Mouse (Mus musculus) heart, adult 2 months (tissue): ENCODE results near the gene Smarca5. TPM values are rescaled to one million over a fixed set of nuclear protein-coding genes. Genes with fewer than 3 reads are reported as not detected.
A peak's percentile ranks its signal among the peaks of the same experiment; 100 is the strongest.
"Not testable (repeated sequence)": the region's sequence is repeated elsewhere in the genome, so short reads cannot be mapped to it uniquely, and the experiment has no call there.

Experiments used
- DNase-seq, 2 experiments: peaks; one replicate each; pipeline ENCODE4 v3.0.0; 2021
- H3K27ac ChIP-seq: fragments of 200-600 bp; 2 replicates; pipeline ENCODE4 v1.8.1; 2022
- H3K27me3 ChIP-seq: fragments of 200-500 bp; 2 replicates; pipeline ENCODE4 v1.6.1; 2012; ENCODE audit warnings: mild to moderate bottlenecking, low read length, inconsistent platforms, mixed read lengths; ENCODE audit not compliant: control insufficient read depth, insufficient read depth
- H3K36me3 ChIP-seq: fragments of 200-500 bp; 2 replicates; pipeline ENCODE4 v1.6.1; 2012; ENCODE audit warnings: low read length, inconsistent platforms; ENCODE audit not compliant: control insufficient read depth, insufficient read depth
- H3K4me1 ChIP-seq: fragments of 200-500 bp; 2 replicates; pipeline ENCODE4 v1.6.1; 2011; ENCODE audit warnings: low read length; ENCODE audit not compliant: control insufficient read depth, insufficient read depth
- H3K4me3 ChIP-seq: fragments of 200-600 bp; 2 replicates; pipeline ENCODE4 v1.8.1; 2022
- H3K79me2 ChIP-seq: fragments of 200-500 bp; replicated peaks from 2 replicates; pipeline ENCODE4 v1.6.1; 2012; ENCODE audit warnings: mild to moderate bottlenecking, inconsistent platforms, low read length, moderate library complexity, mixed read lengths; ENCODE audit not compliant: control insufficient read depth, insufficient read depth
- H3K9ac ChIP-seq: fragments of 200-500 bp; 2 replicates; pipeline ENCODE4 v1.6.1; 2012; ENCODE audit warnings: low read depth, mild to moderate bottlenecking, control low read depth, inconsistent platforms, low read length, mixed read lengths
- CTCF ChIP-seq: fragments of 200-600 bp; IDR thresholded peaks from 2 replicates; pipeline ENCODE4 v1.8.1; 2022; ENCODE audit warnings: antibody characterized with exemption, mild to moderate bottlenecking, moderate library complexity
- EP300 ChIP-seq: fragments of 200-500 bp; IDR thresholded peaks from 2 replicates; pipeline ENCODE4 v1.6.1; 2011; ENCODE audit warnings: low read depth, low read length, control low read depth; ENCODE audit not compliant: insufficient read depth
- POLR2A ChIP-seq: fragments of 200-500 bp; IDR thresholded peaks from 2 replicates; pipeline ENCODE4 v1.6.1; 2011; ENCODE audit warnings: mild to moderate bottlenecking, low read depth, low read length, control low read depth; ENCODE audit not compliant: insufficient read depth
- WGBS: fragments of 180-500 bp; shearing (Covaris S2); methylation state at CpG from one replicate; pipeline ENCODE4 v1.1.7; 2018; 5-methylcytosine and 5-hydroxymethylcytosine counted together
- intact Hi-C: fragments of 180-260 bp; cut with DNase I; formaldehyde crosslinking; loops from one replicate; pipeline ENCODE4 v1.15.1; 2025
- long read RNA-seq: library from polyadenylated mRNA; stranded (forward); transcript quantifications from one replicate; pipeline ENCODE4 v2.0.0, GENCODE M21; 2021
- polyA plus RNA-seq: library from polyadenylated mRNA; depleted of rRNA; stranded (reverse); fragments of >200 nt; gene quantifications from 2 replicates; pipeline ENCODE4 v1.2.3, GENCODE M21; 2012; rRNA removed
- total RNA-seq, 2 experiments: library from RNA; stranded (reverse); gene quantifications; 2 replicates each; pipeline ENCODE4 v1.2.3; 2021

The Smarca5 gene
- total RNA-seq, result 10 to 100 TPM; 37.9 to 43.5 TPM
- 3.5 and 7.8 TPM in 2 replicates for polyA plus RNA-seq
- long read RNA-seq, full-length matches to known transcripts, result 36 of 45 reads
- long read RNA-seq, partial matches to known transcripts, result 4 of 45 reads
- long read RNA-seq, other reads (novel, unspliced or antisense), result 5 of 45 reads

DNA sequence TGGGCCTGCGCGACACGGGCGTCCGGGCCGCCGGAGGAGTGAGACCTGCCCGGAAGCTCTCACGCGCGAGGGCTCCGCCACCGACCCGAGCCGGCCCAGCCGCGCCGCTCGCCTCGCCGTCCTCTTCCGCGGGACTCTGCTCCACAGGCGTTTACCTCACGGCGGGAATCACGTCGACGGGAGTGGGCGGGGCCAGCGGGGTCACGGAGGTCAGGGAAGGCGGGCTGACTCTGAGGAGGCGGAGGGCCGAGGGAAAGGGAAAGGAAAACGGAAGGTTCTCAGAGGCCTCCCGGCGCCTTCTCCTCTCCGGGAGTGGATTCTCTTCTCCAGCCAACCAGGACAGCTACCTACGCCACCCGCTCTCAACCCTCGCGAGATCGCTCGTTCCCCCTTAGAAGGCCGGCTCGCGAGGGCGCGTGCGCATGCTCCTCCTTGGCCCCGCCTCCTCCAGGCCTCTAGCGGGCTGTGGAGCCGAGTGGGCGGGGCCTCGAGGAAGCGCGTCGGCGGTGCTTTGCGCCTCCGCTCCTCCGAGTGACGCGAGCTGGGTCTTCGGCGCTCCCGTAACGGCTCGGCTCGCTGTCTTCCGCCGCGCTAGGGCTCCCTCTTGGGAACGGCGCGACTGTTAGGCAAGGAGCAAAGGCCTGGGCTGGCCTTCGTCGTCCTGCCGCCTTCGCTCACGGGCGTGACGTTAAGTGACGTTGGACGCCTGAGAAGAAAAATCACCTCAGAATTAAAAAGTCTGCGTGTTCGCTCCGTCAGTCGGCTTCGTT lies at the start of gene Smarca5:
Gene Smarca5, minus strand, starts transcription at position 343 of the 770 bp plus-strand sequence.
- H3K4me1 ChIP-seq, intact Hi-C loops, H3K79me2 ChIP-seq, H3K36me3 ChIP-seq, H3K27me3 ChIP-seq: not testable (repeated sequence)
- TF ChIP-seq POLR2A (peak; percentile 82), CTCF (peak; percentile 23; the same call in 1 of the 2 replicates)
- H3K27ac ChIP-seq, result peak within 1 kb of the TSS; percentile 96
- WGBS, result under 1% methylated on average over 88 of the region's 91 CpGs
- DNase-seq, result peak; percentile 96 to 98
- peak within 1 kb of the TSS; percentile 87 for H3K4me3 ChIP-seq
- peak within 1 kb of the TSS; percentile 99 for H3K9ac ChIP-seq

DNA sequence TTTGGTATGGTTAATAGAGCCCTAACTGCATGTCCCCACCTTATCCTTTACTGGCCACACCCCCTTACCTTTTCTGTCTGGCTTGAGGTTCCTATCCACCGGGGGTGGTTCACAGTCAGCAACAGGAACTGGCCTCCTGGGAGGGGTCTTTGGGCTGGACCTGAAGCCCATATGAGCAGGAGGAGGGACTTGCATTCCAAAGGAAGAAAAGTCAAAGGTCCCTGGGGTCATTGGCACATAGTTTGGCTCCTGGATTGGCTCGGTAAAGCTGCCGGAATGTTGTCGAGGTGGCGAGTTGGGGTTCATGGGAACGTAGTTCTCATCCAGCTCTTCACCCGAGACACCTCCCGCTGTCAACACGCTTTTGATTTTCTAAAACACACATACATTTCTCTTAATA lies 45.3 kb upstream of the Smarca5 start:
- DNase-seq, result no peak
- no peaks in the 10 kb centered on the region for H3K27me3 ChIP-seq
- H3K9ac ChIP-seq, result no peak overlapping the region
- no peak overlapping the region for H3K4me3 ChIP-seq
- 85% methylated on average over 9 of the region's 9 CpGs for WGBS
- no peak for TF ChIP-seq CTCF
- TF ChIP-seq EP300, result no peak
- TF ChIP-seq POLR2A, result no peak
- intact Hi-C loops, result no loop called here
- H3K27ac ChIP-seq, result no peak overlapping the region
- peaks cover 1% of the 10 kb centered on the region; the same call in 1 of the 2 replicates for H3K4me1 ChIP-seq
- H3K36me3 ChIP-seq, result peaks cover 3% of the 10 kb centered on the region; the same call in 1 of the 2 replicates
- H3K79me2 ChIP-seq, result no peaks in the 10 kb centered on the region

DNA sequence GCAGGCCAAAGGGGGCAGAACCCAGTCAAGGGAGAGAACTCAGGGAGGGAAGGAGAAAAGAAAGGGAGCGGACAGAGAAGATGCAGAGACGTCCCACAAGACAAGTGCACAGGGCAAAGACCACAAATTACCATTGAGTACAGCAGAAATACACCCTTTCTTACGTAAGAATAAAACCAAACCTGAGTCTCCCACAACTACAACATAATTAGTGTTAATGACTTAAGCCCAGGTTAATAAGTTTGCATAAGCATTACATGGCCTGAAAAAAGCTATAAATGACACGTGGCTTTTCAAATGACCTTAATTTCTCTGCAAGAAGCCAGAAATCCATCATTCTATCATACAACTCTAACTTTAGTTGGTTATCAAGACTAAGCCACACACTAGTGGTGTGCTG lies 44.0 kb upstream of the Smarca5 start:
- peaks cover 10% of the 10 kb centered on the region for H3K36me3 ChIP-seq
- peaks cover 3% of the 10 kb centered on the region for H3K4me1 ChIP-seq
- H3K4me3 ChIP-seq, result no peak overlapping the region
- 92% methylated on average over 4 of the region's 4 CpGs for WGBS
- DNase-seq, result no peak
- H3K79me2 ChIP-seq, result no peaks in the 10 kb centered on the region
- no peaks in the 10 kb centered on the region for H3K27me3 ChIP-seq
- no peak for TF ChIP-seq EP300
- TF ChIP-seq POLR2A, result no peak
- TF ChIP-seq CTCF, result no peak
- intact Hi-C loops, result no loop called here
- no peak overlapping the region for H3K9ac ChIP-seq
- H3K27ac ChIP-seq, result no peak overlapping the region

DNA sequence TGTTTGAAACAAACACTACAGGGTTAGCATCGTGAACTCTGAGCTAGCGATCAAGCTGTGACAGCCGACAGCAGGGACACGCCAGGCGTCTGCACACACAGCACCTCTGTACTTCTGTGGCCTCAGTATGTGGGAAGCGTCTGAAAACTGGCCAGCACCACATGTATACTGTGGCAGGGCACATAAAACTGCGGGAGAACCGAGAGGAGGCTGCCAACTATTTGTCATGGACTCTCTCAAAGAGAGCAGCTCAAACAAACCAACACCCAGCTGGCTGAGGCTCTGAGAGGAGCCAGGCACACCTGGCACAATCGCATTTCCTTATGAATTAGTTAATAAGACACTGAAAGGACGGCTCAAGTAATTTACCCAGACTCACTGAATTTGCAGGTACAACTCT lies 42.0 kb upstream of the Smarca5 start:
- Histone ChIP-seq H3K4me1 (peaks cover 4% of the 10 kb centered on the region), H3K27me3 (no peaks in the 10 kb centered on the region), H3K79me2 (no peaks in the 10 kb centered on the region), H3K36me3 (peaks cover 10% of the 10 kb centered on the region), H3K4me3 (no peak overlapping the region), H3K9ac (no peak overlapping the region), H3K27ac (no peak overlapping the region; the same call in 1 of the 2 replicates)
- 44% methylated on average over 10 of the region's 10 CpGs for WGBS
- DNase-seq, result peak in 1 of 2 experiments; percentile 20
- intact Hi-C loops, result no loop called here
- TF ChIP-seq CTCF, result no peak
- TF ChIP-seq EP300, result no peak

DNA sequence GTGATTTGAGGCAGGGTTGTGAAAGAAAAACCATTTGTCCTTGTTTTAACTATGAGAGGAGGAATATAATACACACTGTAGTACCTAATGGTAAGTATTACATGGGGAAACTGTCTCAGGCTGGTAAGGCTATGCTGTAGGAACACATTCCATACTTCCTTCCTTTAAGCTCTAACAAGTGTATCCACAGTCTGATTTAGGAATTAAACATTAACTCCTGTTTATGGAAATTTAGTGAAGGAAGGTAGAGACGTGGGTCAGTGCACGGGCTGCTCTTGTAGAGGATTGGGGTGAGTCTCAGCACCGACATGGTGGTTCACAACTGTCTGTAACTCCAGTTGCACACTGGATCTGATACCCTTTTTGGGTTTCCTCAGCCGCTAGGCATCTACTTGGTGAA lies 41.0 kb upstream of the Smarca5 start:
- Histone ChIP-seq H3K27ac (no peak overlapping the region), H3K36me3 (peaks cover 10% of the 10 kb centered on the region), H3K9ac (no peak overlapping the region), H3K27me3 (no peaks in the 10 kb centered on the region), H3K79me2 (no peaks in the 10 kb centered on the region), H3K4me3 (no peak overlapping the region), H3K4me1 (peaks cover 5% of the 10 kb centered on the region)
- no peak for DNase-seq
- WGBS, result 87% methylated on average over 4 of the region's 4 CpGs
- TF ChIP-seq CTCF (no peak), EP300 (no peak), POLR2A (no peak)
- intact Hi-C loops, result no loop called here

DNA sequence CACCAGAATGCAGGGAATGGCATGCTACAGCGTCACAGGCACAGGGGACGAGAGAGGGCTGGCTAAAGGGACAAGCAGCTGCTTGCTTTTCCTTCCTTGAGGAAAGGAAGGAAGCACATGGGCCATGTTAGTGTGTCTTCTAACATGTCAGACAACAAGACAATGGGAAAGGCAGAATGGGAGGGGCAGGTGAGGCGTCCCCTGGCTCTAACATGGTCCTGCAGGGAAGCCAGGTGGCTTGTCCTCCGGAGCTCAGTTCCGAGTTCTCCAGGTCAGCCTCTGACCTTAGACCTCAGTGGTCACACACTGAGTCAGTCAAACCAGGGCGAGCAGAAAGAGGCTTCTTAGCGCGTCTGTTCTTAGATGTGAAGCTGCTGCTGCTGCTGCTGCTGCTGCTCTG lies 37.1 kb upstream of the Smarca5 start:
- no peak overlapping the region for H3K9ac ChIP-seq
- H3K36me3 ChIP-seq, result peaks cover 18% of the 10 kb centered on the region
- TF ChIP-seq EP300 (no peak), CTCF (no peak), POLR2A (no peak)
- H3K27ac ChIP-seq, result no peak overlapping the region
- 47% methylated on average over 8 of the region's 8 CpGs for WGBS
- no peak overlapping the region for H3K4me3 ChIP-seq
- H3K27me3 ChIP-seq, result no peaks in the 10 kb centered on the region
- intact Hi-C loops, result loop anchor here (2.0 kb wide), 1 partner anchor 34 kb away; no protein-coding TSS in a partner anchor
- peaks cover 7% of the 10 kb centered on the region for H3K4me1 ChIP-seq
- no peak for DNase-seq
- H3K79me2 ChIP-seq, result no peaks in the 10 kb centered on the region
